Mouse (Mus musculus) layer of hippocampus, postnatal 36 days (tissue): ENCODE measurements at regions not wholly inside any gene's neighbourhood (a gene's known extent, or its start where the extent isn't known, plus 50 kb on each side); places are given as distances from the start of the nearest gene placed in this dataset.
"Not testable (repeated sequence)": the region's sequence is repeated elsewhere in the genome, so short reads cannot be mapped to it uniquely, and the experiment has no call there.

Source experiments
- DNase-seq, 2 experiments: peaks; one replicate each; pipeline ENCODE4 v3.0.0; 2022

GRCm38 (mm10) chr8:116024811-116025210 lies 317.2 kb upstream of the Maf start:
- no peak for DNase-seq

DNA sequence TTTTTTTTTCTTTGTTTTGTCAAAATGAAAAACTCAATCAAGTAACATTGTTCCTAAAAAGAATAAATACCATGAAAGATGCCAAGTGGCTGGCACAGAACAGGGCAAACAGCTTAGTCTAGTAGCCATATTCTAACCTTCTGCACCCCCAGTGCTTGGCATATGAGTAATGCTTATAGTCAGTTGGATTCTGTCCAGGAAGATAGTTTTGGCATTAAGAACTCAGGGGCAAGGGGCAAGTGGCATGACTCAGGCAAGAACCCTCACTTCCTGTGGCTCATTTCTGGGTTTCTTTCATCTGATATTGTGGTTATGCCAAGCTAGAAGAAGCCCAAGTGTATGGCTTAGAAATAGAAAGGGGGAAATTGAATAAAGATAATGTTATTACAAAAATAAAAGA lies 314.1 kb upstream of the Maf start:
- DNase-seq, result no peak

GRCm38 (mm10) chr8:115995320-115995719 lies 287.7 kb upstream of the Maf start:
- DNase-seq, result no peak

DNA sequence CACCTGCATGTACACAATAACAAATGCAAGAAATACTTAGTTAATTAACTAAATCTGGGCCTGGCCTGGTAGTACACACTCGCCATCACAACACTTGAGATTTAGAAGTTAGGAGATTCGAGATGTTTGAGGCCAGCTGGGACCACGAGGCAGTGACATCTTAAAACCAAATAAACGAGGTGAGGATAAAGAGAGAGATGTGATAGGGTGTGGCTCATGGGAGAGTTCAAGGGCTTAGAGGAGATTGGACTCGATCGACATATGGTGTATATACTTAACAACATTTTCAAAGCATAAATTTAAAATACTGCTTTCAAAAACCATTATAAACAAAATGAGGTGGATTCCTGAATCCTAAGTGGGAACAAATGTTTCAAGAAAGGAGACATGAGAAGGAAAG lies 284.4 kb upstream of the Maf start:
- DNase-seq, result no peak

- DNase-seq, result no peak
These were observed 275.8 kb upstream of the Maf start for GRCm38 (mm10) chr8:115983397-115983796.

- no peak for DNase-seq
These were observed 274.7 kb upstream of the Maf start for GRCm38 (mm10) chr8:115982326-115982725.

GRCm38 (mm10) chr8:115981426-115981825 lies 273.8 kb upstream of the Maf start:
- no peak for DNase-seq

- no peak for DNase-seq
These were observed 273.0 kb upstream of the Maf start for GRCm38 (mm10) chr8:115980616-115981015.

DNA sequence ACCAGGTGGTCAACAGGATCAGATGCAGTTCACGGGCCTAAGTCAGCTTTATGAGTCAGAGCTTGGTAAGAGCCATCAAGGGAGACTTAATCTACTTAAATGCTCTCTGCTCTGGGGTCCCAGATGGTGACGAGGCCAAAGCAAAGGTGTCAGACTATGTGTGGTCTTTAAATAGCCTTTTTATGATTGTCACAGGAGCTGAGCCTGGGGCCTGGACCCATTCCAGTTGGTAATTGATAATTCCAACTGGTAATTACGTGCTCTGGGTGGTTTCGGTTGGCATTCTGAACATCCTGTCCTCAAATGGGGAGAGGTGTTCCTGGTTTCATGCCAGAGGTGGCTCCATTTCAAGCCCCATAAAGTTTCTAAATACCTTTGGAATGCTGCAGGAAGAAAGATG lies 269.6 kb upstream of the Maf start:
- DNase-seq, result no peak

DNA sequence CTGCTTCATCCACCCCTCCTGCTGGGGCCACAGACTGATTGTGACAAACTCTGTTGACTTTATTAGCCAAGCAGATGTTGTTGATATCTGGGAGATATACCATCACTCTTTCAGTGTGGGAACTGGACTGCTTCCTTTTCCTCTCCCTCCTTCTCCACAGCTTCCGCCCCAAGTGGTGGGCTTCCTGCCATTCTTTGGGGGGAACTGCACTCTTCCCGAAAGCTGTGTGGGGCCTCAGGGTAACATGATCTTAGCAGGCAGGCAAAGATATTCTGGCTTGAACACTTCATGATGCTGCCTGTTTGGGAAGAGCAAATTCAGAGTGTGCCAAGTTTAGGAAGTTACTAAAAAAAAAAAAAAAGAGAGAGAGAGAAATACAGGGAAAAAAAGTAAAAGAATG lies 267.1 kb upstream of the Maf start:
- DNase-seq, result no peak

DNA sequence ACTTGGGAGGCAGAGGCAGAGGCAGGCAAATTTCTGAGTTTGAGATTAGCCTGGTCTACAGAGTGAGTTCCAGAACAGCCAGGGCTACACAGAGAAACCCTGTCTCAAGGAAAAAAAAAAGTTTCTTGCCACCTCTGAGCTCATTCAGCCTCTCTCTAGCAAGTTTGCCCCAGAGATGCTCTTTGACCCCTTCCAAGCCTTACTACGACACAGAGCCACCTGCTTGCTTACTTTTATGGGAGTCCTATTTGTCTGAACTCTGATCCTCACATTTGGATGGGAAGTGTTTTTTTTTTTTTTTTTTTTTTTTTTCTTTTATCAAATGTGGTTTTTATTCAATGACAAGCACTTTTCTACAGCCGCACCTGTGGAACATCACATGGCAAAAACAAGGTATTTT lies 263.8 kb upstream of the Maf start:
- not testable (repeated sequence) for DNase-seq

DNA sequence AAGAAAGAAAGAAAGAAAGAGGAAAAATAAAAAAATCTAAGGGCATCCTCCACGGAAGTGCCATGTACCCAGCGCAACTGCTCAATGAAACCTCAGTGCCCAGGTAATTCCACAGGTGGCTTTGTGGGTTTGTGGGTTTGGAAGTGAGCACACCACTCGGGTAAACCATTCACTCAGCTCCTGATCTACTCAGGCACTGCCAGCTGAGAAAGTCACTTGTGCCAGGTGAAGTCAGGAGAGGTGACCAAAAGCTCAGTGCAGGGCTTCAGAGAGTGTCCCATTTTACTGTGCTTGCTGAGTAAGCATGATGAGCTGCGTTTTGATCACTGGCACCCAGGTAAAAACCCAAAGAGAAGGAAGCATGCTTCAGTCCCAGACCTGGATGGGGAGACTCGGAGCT lies 260.5 kb upstream of the Maf start:
- DNase-seq, result no peak

- no peak for DNase-seq
These were observed 258.4 kb upstream of the Maf start for GRCm38 (mm10) chr8:115965981-115966380.

DNA sequence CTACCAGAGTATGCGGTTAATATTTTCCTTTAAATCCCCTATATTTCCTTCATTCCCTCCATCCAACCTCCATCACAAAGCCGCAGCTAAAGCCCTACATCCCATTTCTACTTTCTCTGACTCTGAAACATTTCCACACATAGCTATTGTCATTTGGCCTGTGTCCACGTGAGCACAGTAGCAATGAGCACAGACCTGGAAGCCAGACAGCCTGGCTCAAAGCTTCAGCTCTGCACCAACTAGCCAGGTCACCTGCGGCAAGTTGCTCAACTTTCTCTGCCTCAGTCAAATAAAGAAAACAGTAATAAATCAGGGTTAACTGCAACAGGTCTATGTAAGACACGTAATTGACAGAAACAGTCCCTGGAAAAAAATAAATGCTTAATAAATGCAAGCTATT lies 247.8 kb upstream of the Maf start:
- DNase-seq, result no peak

GRCm38 (mm10) chr8:115953783-115954470 lies 246.3 kb upstream of the Maf start:
- DNase-seq, result no peak

DNA sequence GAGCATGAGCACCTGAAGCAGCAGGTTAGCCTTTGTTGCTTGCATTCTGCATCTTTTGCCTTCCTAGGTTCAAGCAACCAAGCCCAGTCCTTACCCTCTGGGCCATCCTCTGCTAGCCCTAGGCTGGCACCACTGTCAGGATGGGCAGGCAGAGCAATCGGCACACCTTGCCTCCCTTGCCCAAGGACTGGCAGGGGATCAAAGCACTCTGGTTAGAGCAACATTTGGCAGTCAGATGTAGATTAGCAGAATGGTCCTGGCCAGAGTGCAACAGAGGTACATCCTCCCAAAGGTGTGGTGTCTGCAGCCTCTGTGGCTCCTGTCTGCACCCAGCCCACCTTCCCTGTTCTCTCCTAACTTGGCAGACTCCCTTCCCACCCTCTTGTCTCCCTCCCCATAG lies 244.9 kb upstream of the Maf start:
- no peak for DNase-seq

DNA sequence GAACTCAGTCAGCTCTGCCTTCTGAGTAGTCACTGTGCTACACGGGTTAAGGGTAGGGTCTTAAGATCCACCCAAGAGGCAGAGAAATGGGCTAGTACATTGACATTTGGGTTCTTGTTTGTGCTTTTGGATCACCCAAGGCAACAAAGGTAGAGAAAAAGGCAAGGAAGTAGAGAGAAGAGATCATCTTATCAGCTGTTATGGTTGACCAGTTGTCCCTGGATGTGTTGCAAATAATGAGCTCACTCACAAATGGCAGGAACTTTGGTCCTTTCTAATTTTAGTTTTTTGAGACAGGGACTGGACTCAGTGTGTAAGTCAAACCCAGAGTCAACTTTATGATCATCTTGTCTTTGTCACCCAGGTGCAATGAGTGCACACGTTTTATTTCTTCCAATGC lies 241.3 kb upstream of the Maf start:
- DNase-seq, result no peak

DNA sequence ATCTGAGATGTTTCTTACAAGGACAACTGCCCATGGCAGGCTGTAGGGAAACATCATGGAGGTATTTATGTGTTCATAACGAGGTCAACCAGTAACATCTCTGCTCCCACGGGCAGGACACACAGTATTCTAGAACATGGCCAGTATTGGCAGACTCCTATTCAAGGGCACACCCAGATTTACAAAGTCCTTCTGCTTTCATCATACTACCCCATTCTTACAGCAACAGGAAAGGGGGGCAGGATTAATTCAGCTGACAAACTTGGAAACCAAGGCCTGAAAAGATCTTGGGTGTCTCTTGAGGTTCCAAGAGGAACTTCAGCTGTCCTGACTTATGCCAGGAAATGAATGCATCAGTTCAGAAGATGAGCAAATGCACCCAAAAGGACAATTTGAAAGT lies 240.4 kb upstream of the Maf start:
- no peak for DNase-seq

DNA sequence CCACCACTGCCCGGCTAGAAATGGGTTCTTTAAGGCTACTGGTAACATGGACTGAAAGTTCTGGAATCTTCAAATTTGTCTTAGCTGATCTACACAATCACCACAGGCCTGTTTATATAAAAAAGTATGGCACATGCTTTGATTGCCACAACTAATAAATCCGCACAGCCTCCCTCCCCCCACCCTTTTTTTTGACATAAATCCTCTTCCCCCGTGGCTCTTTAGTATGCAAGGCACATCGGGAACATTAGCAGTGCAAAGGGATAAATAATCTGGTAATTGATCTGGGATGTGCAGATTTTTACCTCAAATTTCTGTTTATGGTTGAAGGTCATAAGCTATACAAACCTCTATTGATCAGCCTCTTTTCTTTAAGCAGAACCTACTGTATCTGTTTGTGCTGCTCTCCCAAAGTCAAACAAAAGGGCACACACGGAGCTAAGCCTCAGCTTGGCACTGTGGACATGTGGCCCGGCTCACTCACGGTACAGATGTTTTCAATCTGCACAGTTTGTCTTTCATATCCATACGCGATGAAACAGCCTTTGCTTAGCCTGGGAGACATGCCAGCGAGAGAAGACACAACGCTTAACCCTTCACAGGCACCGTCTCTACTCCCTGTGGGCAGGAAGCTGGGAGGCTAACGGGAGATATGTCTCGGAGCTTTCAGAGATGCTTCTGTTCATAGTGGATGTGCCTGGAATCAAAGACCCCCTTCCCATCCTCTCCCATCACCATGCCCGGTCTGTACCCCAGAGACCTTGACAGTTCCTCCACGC lies 235.3 kb upstream of the Maf start:
- DNase-seq, result peak; percentile 3 to 12

- DNase-seq, result no peak
These were observed 222.0 kb upstream of the Maf start for GRCm38 (mm10) chr8:115929472-115930210.

DNA sequence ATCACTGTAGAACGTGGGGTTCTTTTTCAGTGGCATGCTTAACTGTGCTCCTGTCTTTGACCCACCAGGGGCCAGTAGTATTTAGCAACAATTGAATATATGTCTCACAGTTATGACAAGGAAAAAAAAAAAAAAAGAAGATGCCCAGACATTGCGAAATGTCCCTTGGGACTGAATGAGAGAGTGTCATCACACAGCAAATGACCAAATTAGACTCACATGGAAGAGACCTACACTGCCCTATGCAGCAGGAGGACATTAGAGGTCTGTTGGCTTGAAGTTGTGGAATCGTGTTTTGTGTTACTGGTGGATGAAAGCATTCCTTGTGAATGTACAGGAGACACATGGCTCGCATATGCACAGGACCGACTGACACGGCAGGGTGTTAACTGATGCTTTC lies 214.3 kb upstream of the Maf start:
- DNase-seq, result no peak

DNA sequence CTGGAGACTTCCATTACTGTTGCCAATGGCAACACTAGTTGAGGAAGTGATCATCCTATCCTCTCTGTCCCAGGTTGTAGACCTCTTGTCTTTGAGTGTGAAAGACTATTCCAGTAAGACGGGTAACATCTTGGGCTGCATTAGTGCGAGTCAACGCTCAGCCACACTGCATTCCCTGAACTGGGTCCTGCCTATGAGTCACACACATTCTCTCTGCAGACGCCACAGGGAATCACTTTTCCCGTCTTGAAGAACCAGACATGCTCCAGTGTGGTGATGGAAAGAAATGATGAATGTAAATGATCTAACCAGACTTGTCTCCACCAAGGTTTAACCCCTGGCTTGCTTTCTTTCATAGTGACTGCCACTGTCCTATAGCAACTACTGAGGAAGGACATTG lies 199.1 kb upstream of the Maf start:
- DNase-seq, result no peak

- no peak for DNase-seq
These were observed 196.3 kb upstream of the Maf start for GRCm38 (mm10) chr8:115903853-115904420.
